25 mouse cellular contexts compared by ENCODE assay signal in the genomic region with DNA sequence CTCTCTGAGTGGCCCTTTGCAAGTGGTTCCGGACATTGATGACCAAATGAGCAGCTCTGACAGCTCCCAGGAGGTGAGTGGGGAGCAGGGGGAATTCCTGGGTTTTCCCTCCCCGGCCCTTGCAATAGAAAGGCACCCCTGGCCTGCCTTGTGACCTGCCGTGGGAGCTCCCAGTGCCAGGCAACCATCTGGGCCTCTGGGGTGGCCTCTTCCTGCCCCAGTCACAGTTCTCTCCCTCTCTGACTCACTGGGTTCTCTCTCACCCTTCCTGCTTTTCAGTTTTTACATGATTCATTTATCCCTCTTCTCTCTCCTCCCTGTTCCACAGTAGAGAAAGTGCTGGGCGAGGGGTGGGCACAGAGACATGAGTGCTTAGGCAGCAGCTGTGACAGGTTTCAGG. TPM values are rescaled to one million over a fixed set of nuclear protein-coding genes. Genes with fewer than 3 reads are reported as not detected.
DNase-seq lines count a peak whose midpoint lies in the region; ATAC-seq and TF ChIP-seq lines count a peak whose summit lies in the region.
"Had no signal": no experiment of that assay in that cellular context is flagged by ENCODE, and none has a peak within 500 bp of the region (broad histone marks: within the 10 kb centered on the region; RNA-seq: fewer than 3 reads in every experiment).

No protein-coding gene starts in this region.

- no peaks in the 10 kb centered on the region for H3K9me3 ChIP-seq in embryonic facial prominence, embryonic 12.5 days
- no peaks in the 10 kb centered on the region for H3K9me3 ChIP-seq in kidney, embryonic 16.5 days (ENCODE audit: low read length)
- H3K9me3 ChIP-seq: embryonic facial prominence, embryonic 13.5 days; forebrain, embryonic 12.5 days; forebrain, embryonic 15.5 days; heart, embryonic 10.5 days; heart, embryonic 13.5 days; hindbrain, embryonic 15.5 days had no signal

- POLR2A ChIA-PET in Patski (lab: Charles Lee), result interaction anchor here (1.0 to 1.1 kb wide), 2 partner anchors 12 to 18 kb away, joined by 3 read pairs; no protein-coding TSS in a partner anchor

- peaks cover 11% of the 10 kb centered on the region; the same call in 1 of the 2 replicates for H3K4me1 ChIP-seq in embryonic facial prominence, embryonic 12.5 days
- peaks cover 17% of the 10 kb centered on the region for H3K4me1 ChIP-seq in kidney, embryonic 16.5 days (ENCODE audit: insufficient read depth, low read length)
- H3K4me1 ChIP-seq: forebrain, embryonic 12.5 days; forebrain, embryonic 15.5 days had no signal

- CTCF ChIA-PET in Patski (lab: Charles Lee), result interaction anchor here (1.5 kb wide), 1 partner anchor 52 kb away, joined by 3 read pairs; no protein-coding TSS in a partner anchor

- H3K9ac ChIP-seq in embryonic facial prominence, embryonic 12.5 days, result 0 out of 2 replicates have a peak overlapping the region, but pooled peaks have one; percentile 27
- no peak overlapping the region for H3K9ac ChIP-seq in kidney, embryonic 16.5 days (replicated peaks; ENCODE audit: low read length)
- H3K9ac ChIP-seq: embryonic facial prominence, embryonic 13.5 days; forebrain, embryonic 12.5 days; forebrain, embryonic 15.5 days; heart, embryonic 13.5 days; hindbrain, embryonic 15.5 days had no signal

- no peak overlapping the region for H3K27ac ChIP-seq in embryonic facial prominence, embryonic 12.5 days
- H3K27ac ChIP-seq in kidney, embryonic 16.5 days (ENCODE audit: low read length), result no peak overlapping the region
- H3K27ac ChIP-seq: embryonic facial prominence, embryonic 13.5 days; forebrain, embryonic 12.5 days; forebrain, embryonic 15.5 days; heart, adult 2 months; heart, embryonic 13.5 days; hindbrain, embryonic 15.5 days had no signal

- peaks cover 65% of the 10 kb centered on the region for H3K36me3 ChIP-seq in embryonic facial prominence, embryonic 12.5 days
- peaks cover 46% of the 10 kb centered on the region for H3K36me3 ChIP-seq in kidney, embryonic 16.5 days (ENCODE audit: insufficient read depth, low read length)

- no peak overlapping the region for H3K4me2 ChIP-seq in embryonic facial prominence, embryonic 12.5 days (replicated peaks)
- no peak overlapping the region for H3K4me2 ChIP-seq in kidney, embryonic 16.5 days (replicated peaks; ENCODE audit: low read depth, low read length)
- H3K4me2 ChIP-seq: embryonic facial prominence, embryonic 13.5 days; forebrain, embryonic 12.5 days; forebrain, embryonic 15.5 days; heart, embryonic 13.5 days; hindbrain, embryonic 15.5 days had no signal

- peak; percentile 58 for ATAC-seq in Patski
- ATAC-seq in embryonic facial prominence, embryonic 12.5 days (ENCODE audit: insufficient number of reproducible peaks, insufficient read depth, low FRiP score, low TSS enrichment), result no peak
- no peak for ATAC-seq in cerebellum, adult (ENCODE audit: insufficient number of reproducible peaks, low FRiP score, low TSS enrichment)
- no peak for ATAC-seq in kidney, embryonic 16.5 days (ENCODE audit: low FRiP score, low TSS enrichment)
- ATAC-seq: activated CD4-positive, CD25-positive, alpha-beta regulatory T cell, adult 4 months; forebrain, embryonic 15.5 days; intestine, postnatal 0 days had no signal

- no peaks in the 10 kb centered on the region for H3K27me3 ChIP-seq in Patski
- no peaks in the 10 kb centered on the region for H3K27me3 ChIP-seq in embryonic facial prominence, embryonic 12.5 days
- H3K27me3 ChIP-seq in kidney, embryonic 16.5 days (ENCODE audit: insufficient read depth, low read length), result no peaks in the 10 kb centered on the region
- H3K27me3 ChIP-seq: embryonic facial prominence, embryonic 13.5 days; forebrain, embryonic 12.5 days; forebrain, embryonic 15.5 days; heart, embryonic 13.5 days; hindbrain, embryonic 15.5 days had no signal

- WGBS in embryonic facial prominence, embryonic 12.5 days, result 90% methylated on average over 4 of the region's 4 CpGs
- WGBS in kidney, embryonic 16.5 days, result 86% methylated on average over 4 of the region's 4 CpGs

- peak; percentile 37 for DNase-seq in Muller cell, postnatal 12 days (ENCODE audit: inconsistent ontology term)
- DNase-seq in Patski (ENCODE audit: low read depth, low spot score), result peak; percentile 27
- DNase-seq in embryo, embryonic 10.5 days (ENCODE audit: low spot score), result no peak
- DNase-seq: adrenal gland, adult 8-10 months; adrenal gland, postnatal 25 days; cerebellum, adult 11 months; cerebellum, adult 8-10 months; cerebellum, postnatal 10 days; cerebellum, postnatal 36 days; gastrocnemius, postnatal 25 days; heart, adult 2 months; heart, postnatal 14 days; heart, postnatal 4 days had no signal

- H3K4me3 ChIP-seq in embryonic facial prominence, embryonic 12.5 days, result no peak overlapping the region
- H3K4me3 ChIP-seq in kidney, embryonic 16.5 days (ENCODE audit: low read length), result no peak overlapping the region
- H3K4me3 ChIP-seq: embryonic facial prominence, embryonic 13.5 days; erythroblast, embryonic 14.5 days; forebrain, embryonic 12.5 days; forebrain, embryonic 15.5 days; heart, adult 2 months; heart, embryonic 10.5 days; heart, embryonic 13.5 days; hindbrain, embryonic 15.5 days had no signal

- in situ Hi-C loops in Patski (cut with MboI; ENCODE audit: low pct_unique_long_range_greater_than_20kb), result no loop called here

- TF ChIP-seq CTCF in Patski (IDR thresholded peaks at IDR 0.05), result no peak

RNA-seq across cellular contexts. Expression of gene Eva1b, which starts 9.8 kb away (rescaled TPM):
- polyA plus RNA-seq in Patski (2021), result 62.2 TPM
- 68.9 and 69.4 TPM in 2 replicates for polyA plus RNA-seq in embryonic facial prominence, embryonic 12.5 days (2016; fragmentation: Nextera tagmentation; extraction: Ambion mirVana)
- polyA plus RNA-seq in kidney, embryonic 16.5 days (2015; fragmentation: Nextera tagmentation; extraction: Ambion mirVana), result 99.9 and 103 TPM in 2 replicates

RNA-seq across cellular contexts. Expression of gene Sh3d21, which starts 25.5 kb away (rescaled TPM):
- 0.54 TPM for polyA plus RNA-seq in Patski (2021)
- 7.0 and 8.4 TPM in 2 replicates for polyA plus RNA-seq in embryonic facial prominence, embryonic 12.5 days (2016; fragmentation: Nextera tagmentation; extraction: Ambion mirVana)
- 9.1 and 10.5 TPM in 2 replicates for polyA plus RNA-seq in kidney, embryonic 16.5 days (2015; fragmentation: Nextera tagmentation; extraction: Ambion mirVana)

RNA-seq across cellular contexts. Expression of gene Stk40, which starts 34.0 kb away (rescaled TPM):
- 11.8 TPM for polyA plus RNA-seq in Patski (2021)
- 45.7 and 48.0 TPM in 2 replicates for polyA plus RNA-seq in embryonic facial prominence, embryonic 12.5 days (2016; fragmentation: Nextera tagmentation; extraction: Ambion mirVana)
- polyA plus RNA-seq in kidney, embryonic 16.5 days (2015; fragmentation: Nextera tagmentation; extraction: Ambion mirVana), result 43.9 and 44.5 TPM in 2 replicates

RNA-seq across cellular contexts. Expression of gene Lsm10, which starts 41.4 kb away (rescaled TPM):
- polyA plus RNA-seq in Patski (2021), result 30.7 TPM
- polyA plus RNA-seq in embryonic facial prominence, embryonic 12.5 days (2016; fragmentation: Nextera tagmentation; extraction: Ambion mirVana), result 42.8 and 45.3 TPM in 2 replicates
- polyA plus RNA-seq in kidney, embryonic 16.5 days (2015; fragmentation: Nextera tagmentation; extraction: Ambion mirVana), result 55.3 and 59.3 TPM in 2 replicates
